Mouse (Mus musculus) midbrain, embryonic 12.5 days (tissue): Measurements from ENCODE around the gene Vrk1. TPM values are rescaled to one million over a fixed set of nuclear protein-coding genes. Genes with fewer than 3 reads are reported as not detected.
A peak's percentile ranks its signal among the peaks of the same experiment; 100 is the strongest.

Source experiments
- ATAC-seq: fragments of 200-750 bp; cut with Nextera tagmentation; 2 replicates; pipeline ENCODE4 v1.8.0; 2017; ENCODE audit warnings: low read depth, moderate TSS enrichment, moderate library complexity; ENCODE audit not compliant: low FRiP score
- H3K27ac ChIP-seq: fragments of 300-500 bp; sonication (generic); replicated peaks from 2 replicates; pipeline ENCODE4 v1.5.1; 2016; ENCODE audit warnings: mild to moderate bottlenecking
- H3K27me3 ChIP-seq: fragments of 300-500 bp; sonication (generic); 2 replicates; pipeline ENCODE4 v1.6.1; 2016; ENCODE audit warnings: mild to moderate bottlenecking
- H3K36me3 ChIP-seq: fragments of 300-500 bp; sonication (generic); 2 replicates; pipeline ENCODE4 v1.6.1; 2016
- H3K4me1 ChIP-seq: fragments of 300-500 bp; sonication (generic); 2 replicates; pipeline ENCODE4 v1.6.1; 2016
- H3K4me2 ChIP-seq: fragments of 300-500 bp; sonication (generic); replicated peaks from 2 replicates; pipeline ENCODE4 v1.6.1; 2016; ENCODE audit warnings: mild to moderate bottlenecking, moderate library complexity
- H3K4me3 ChIP-seq: fragments of 300-500 bp; sonication (generic); 2 replicates; pipeline ENCODE4 v1.5.1; 2016; ENCODE audit warnings: mild to moderate bottlenecking
- H3K9ac ChIP-seq: fragments of 300-500 bp; sonication (generic); replicated peaks from 2 replicates; pipeline ENCODE4 v1.6.1; 2016; ENCODE audit warnings: mild to moderate bottlenecking, moderate library complexity
- H3K9me3 ChIP-seq: fragments of 300-500 bp; sonication (generic); 2 replicates; pipeline ENCODE4 v1.6.1; 2016; ENCODE audit warnings: mild to moderate bottlenecking
- WGBS: fragments of 180-500 bp; shearing (Covaris S2); methylation state at CpG from one replicate; pipeline ENCODE4 v1.1.7; 2016; 5-methylcytosine and 5-hydroxymethylcytosine counted together
- polyA plus RNA-seq: library from polyadenylated mRNA; unstranded; fragments of >200 nt; fragmentation: Nextera tagmentation; extraction: Ambion mirVana; gene quantifications from 2 replicates; pipeline ENCODE4 v1.2.1, GENCODE M21; 2016

Vrk1 gene
- polyA plus RNA-seq, 1 experiment from 2014 or later, result 77.2 TPM

DNA sequence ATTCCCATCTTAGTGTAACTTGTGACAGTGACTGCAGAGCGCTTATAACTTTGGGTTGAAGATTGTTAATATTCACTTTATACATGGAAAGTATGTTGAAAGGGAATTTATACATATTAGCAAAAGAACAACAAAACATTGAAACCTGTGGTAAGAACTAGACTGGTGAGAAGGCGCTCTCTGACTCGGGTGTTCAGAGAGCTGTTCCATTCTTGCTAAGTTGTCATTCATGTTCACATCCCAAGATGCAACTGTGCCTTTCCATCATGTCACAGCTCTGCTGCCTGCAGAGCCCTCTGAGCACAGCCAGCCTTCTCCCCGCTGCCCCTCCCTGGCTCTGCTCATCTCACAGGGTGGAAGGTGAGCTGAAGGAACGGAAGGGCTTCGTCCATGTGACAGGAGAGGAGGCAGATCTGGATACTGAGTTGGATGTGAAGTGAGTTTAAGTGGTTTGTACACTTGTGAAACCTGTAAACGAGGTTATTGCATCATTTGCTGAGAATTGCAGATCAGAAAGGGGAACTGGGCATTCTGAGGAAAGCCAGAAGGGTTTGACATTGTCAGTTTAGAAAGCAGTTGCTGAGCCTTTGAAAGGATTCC lies 20.2 kb downstream of the Vrk1 start:
- H3K4me1 ChIP-seq, result no peaks in the 10 kb centered on the region
- H3K27ac ChIP-seq, result no peak overlapping the region
- no peak for ATAC-seq
- H3K4me3 ChIP-seq, result no peak overlapping the region
- 0 out of 2 replicates have a peak, but pooled peaks cover 5% of the 10 kb centered on the region for H3K9me3 ChIP-seq
- WGBS, result 87% methylated on average over 7 of the region's 7 CpGs
- no peak overlapping the region for H3K4me2 ChIP-seq
- 0 out of 2 replicates have a peak, but pooled peaks cover 9% of the 10 kb centered on the region for H3K36me3 ChIP-seq
- H3K27me3 ChIP-seq, result no peaks in the 10 kb centered on the region
- no peak overlapping the region for H3K9ac ChIP-seq

- no peak overlapping the region for H3K4me3 ChIP-seq
- H3K9ac ChIP-seq, result no peak overlapping the region
- 0 out of 2 replicates have a peak, but pooled peaks cover 5% of the 10 kb centered on the region for H3K36me3 ChIP-seq
- no peak overlapping the region for H3K27ac ChIP-seq
- no peaks in the 10 kb centered on the region for H3K4me1 ChIP-seq
- 0 out of 2 replicates have a peak, but pooled peaks cover 5% of the 10 kb centered on the region for H3K9me3 ChIP-seq
- 96% methylated on average over 7 of the region's 7 CpGs for WGBS
- no peak overlapping the region for H3K4me2 ChIP-seq
- no peaks in the 10 kb centered on the region for H3K27me3 ChIP-seq
- no peak for ATAC-seq
These were observed 20.8 kb downstream of the Vrk1 start for GRCm38 (mm10) chr12:106030796-106031195.

- no peak overlapping the region for H3K4me2 ChIP-seq
- no peak overlapping the region for H3K9ac ChIP-seq
- 0 out of 2 replicates have a peak, but pooled peaks cover 5% of the 10 kb centered on the region for H3K9me3 ChIP-seq
- H3K27ac ChIP-seq, result no peak overlapping the region
- WGBS, result 92% methylated on average over 9 of the region's 9 CpGs
- no peaks in the 10 kb centered on the region for H3K4me1 ChIP-seq
- no peaks in the 10 kb centered on the region for H3K27me3 ChIP-seq
- 0 out of 2 replicates have a peak, but pooled peaks cover 5% of the 10 kb centered on the region for H3K36me3 ChIP-seq
- no peak overlapping the region for H3K4me3 ChIP-seq
- ATAC-seq, result no peak
These were observed 21.9 kb downstream of the Vrk1 start for GRCm38 (mm10) chr12:106031916-106032315.

DNA sequence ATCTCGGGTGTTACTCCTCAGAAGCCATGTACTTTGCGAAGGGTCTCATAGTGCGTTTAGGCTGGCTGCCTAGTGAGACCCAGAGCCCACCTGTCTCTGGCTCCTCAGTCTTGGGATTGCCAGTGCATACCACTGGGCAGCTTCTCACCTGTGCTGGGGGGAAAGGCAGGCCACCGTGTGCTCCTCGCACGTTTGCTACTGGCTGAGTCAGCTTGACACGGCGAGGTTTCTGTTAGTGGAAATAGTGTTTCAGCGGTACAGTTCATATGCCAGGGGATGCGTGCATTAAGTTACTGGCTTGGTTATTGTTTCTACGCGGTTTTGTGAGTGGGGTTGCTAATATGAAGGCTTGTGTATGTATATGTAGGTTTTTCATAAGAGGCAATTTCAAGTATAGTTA lies 22.3 kb downstream of the Vrk1 start:
- ATAC-seq, result no peak
- Histone ChIP-seq H3K4me2 (no peak overlapping the region), H3K36me3 (0 out of 2 replicates have a peak, but pooled peaks cover 5% of the 10 kb centered on the region), H3K27ac (no peak overlapping the region), H3K9me3 (0 out of 2 replicates have a peak, but pooled peaks cover 5% of the 10 kb centered on the region), H3K4me1 (no peaks in the 10 kb centered on the region), H3K4me3 (no peak overlapping the region), H3K9ac (no peak overlapping the region), H3K27me3 (no peaks in the 10 kb centered on the region)
- WGBS, result 91% methylated on average over 12 of the region's 12 CpGs

GRCm38 (mm10) chr12:106034267-106034666 lies 24.2 kb downstream of the Vrk1 start:
- H3K9ac ChIP-seq, result no peak overlapping the region
- H3K4me3 ChIP-seq, result no peak overlapping the region
- no peak overlapping the region for H3K4me2 ChIP-seq
- 90% methylated on average over 7 of the region's 7 CpGs for WGBS
- no peaks in the 10 kb centered on the region for H3K27me3 ChIP-seq
- H3K4me1 ChIP-seq, result no peaks in the 10 kb centered on the region
- H3K9me3 ChIP-seq, result no peaks in the 10 kb centered on the region
- H3K36me3 ChIP-seq, result peaks cover 10% of the 10 kb centered on the region
- no peak for ATAC-seq
- H3K27ac ChIP-seq, result no peak overlapping the region

DNA sequence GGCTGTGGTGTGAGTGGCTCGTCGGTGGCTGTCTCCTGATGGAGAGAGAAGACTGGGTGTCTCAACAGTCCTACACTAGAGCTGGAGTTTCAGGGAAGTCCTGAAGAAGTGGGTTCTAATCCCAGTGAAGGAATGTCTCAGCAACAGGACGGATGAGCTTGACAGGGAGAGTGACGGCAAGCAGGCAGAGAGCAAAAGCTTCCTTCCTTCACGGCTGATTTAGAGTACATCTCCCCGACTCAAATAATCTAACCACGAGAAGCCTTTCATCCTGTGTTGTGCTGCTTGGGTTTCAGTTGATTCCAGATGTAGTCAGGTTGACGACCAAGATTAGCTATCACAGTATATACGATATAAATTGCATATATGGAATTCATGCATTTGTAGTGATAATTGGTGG lies 24.7 kb downstream of the Vrk1 start:
- Histone ChIP-seq H3K27ac (no peak overlapping the region), H3K27me3 (no peaks in the 10 kb centered on the region), H3K4me1 (no peaks in the 10 kb centered on the region), H3K9ac (no peak overlapping the region), H3K36me3 (peaks cover 15% of the 10 kb centered on the region), H3K4me2 (no peak overlapping the region), H3K9me3 (no peaks in the 10 kb centered on the region), H3K4me3 (no peak overlapping the region)
- ATAC-seq, result no peak
- WGBS, result 95% methylated on average over 9 of the region's 9 CpGs

- Histone ChIP-seq H3K9ac (no peak overlapping the region), H3K36me3 (peaks cover 46% of the 10 kb centered on the region), H3K27me3 (no peaks in the 10 kb centered on the region), H3K4me1 (no peaks in the 10 kb centered on the region), H3K9me3 (no peaks in the 10 kb centered on the region), H3K4me3 (no peak overlapping the region), H3K27ac (no peak overlapping the region), H3K4me2 (no peak overlapping the region)
- no peak for ATAC-seq
- WGBS, result 92% methylated on average over 7 of the region's 7 CpGs
These were observed 30.2 kb downstream of the Vrk1 start for GRCm38 (mm10) chr12:106040259-106040658.

- no peaks in the 10 kb centered on the region for H3K27me3 ChIP-seq
- ATAC-seq, result no peak
- no peak overlapping the region for H3K27ac ChIP-seq
- 0 out of 2 replicates have a peak overlapping the region, but pooled peaks have one; percentile 1 for H3K9ac ChIP-seq
- H3K4me1 ChIP-seq, result no peaks in the 10 kb centered on the region; the same call in 1 of the 2 replicates
- H3K9me3 ChIP-seq, result no peaks in the 10 kb centered on the region
- no peak overlapping the region for H3K4me2 ChIP-seq
- no peak overlapping the region for H3K4me3 ChIP-seq
- H3K36me3 ChIP-seq, result peaks cover 28% of the 10 kb centered on the region
- WGBS, result 56% methylated on average over 9 of the region's 9 CpGs
These were observed 36.2 kb downstream of the Vrk1 start for GRCm38 (mm10) chr12:106046143-106046795.

DNA sequence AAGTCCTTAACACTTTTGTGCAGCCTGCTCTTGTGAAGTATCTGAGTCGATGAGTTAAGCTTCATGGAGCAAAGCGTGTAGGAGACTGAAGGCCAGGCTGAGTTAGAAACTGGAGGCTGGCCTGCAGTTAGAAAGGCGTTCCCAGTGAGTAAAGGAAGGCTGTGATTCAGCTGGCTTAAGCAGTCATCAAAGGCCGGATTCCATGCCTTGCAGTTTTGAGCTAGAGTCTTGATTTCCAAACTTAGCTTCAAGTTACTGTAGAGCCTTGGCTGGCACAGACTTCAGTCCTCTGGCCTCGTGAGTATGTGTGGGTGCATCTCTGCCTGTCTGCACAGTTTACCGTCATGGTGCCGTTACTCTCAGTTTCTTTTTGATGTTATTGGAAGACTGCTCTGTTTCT lies 42.2 kb downstream of the Vrk1 start:
- Histone ChIP-seq H3K36me3 (peaks cover 15% of the 10 kb centered on the region), H3K4me2 (no peak overlapping the region), H3K27ac (no peak overlapping the region), H3K27me3 (no peaks in the 10 kb centered on the region), H3K9ac (no peak overlapping the region), H3K4me1 (no peaks in the 10 kb centered on the region), H3K9me3 (no peaks in the 10 kb centered on the region), H3K4me3 (no peak overlapping the region)
- 89% methylated on average over 7 of the region's 7 CpGs for WGBS
- no peak for ATAC-seq

DNA sequence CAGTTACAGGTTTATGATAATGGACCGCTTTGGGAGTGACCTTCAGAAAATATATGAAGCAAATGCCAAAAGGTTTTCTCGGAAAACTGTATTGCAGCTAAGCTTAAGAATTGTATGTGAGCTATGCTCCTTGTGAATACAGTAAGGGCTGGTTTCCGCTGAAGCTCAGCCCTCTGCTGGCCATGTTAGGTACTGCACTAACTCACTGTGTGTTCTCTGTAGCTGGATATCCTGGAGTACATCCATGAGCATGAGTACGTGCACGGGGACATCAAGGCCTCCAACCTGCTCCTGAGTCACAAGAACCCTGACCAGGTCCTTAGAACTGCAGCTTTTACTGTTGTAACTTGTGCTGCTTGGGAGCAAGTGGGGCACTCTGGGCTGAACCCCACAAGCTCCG lies 45.8 kb downstream of the Vrk1 start:
- Histone ChIP-seq H3K4me1 (no peaks in the 10 kb centered on the region), H3K36me3 (peaks cover 27% of the 10 kb centered on the region), H3K27ac (no peak overlapping the region), H3K4me3 (no peak overlapping the region), H3K27me3 (no peaks in the 10 kb centered on the region), H3K9ac (no peak overlapping the region), H3K4me2 (no peak overlapping the region), H3K9me3 (no peaks in the 10 kb centered on the region)
- ATAC-seq, result no peak
- WGBS, result 54% methylated on average over 6 of the region's 6 CpGs

GRCm38 (mm10) chr12:106059873-106060573 lies 50.0 kb downstream of the Vrk1 start:
- WGBS, result 85% methylated on average over 12 of the region's 12 CpGs
- Histone ChIP-seq H3K36me3 (peaks cover 35% of the 10 kb centered on the region), H3K4me3 (no peak overlapping the region), H3K4me1 (no peaks in the 10 kb centered on the region), H3K27ac (no peak overlapping the region), H3K4me2 (no peak overlapping the region), H3K9me3 (no peaks in the 10 kb centered on the region), H3K27me3 (no peaks in the 10 kb centered on the region), H3K9ac (no peak overlapping the region)
- ATAC-seq, result no peak
